Mouse (Mus musculus): ENCODE measurements around the gene Fam117b. TPM values are rescaled to one million over a fixed set of nuclear protein-coding genes. Genes with fewer than 3 reads are reported as not detected.

Gene Fam117b
- polyA plus RNA-seq, 1 experiment: 19.8 TPM

DNA sequence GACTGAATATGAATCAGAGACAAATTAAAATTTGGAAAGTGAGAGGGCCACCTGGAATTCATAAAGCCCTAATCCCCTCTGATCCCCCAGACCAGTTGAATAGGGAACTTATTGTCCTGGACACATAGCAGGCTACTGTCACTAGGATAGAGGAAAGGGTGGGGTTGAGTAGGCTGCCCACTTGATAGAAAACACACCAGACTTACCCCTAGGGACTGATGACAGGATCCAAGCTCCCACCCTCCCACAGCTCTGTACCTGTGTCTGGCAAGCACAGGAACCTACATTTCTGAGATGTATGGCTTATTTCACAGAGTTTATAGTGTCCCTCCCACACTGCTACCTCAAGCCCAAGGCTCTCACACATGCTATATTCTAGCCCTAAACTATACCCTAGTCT lies 24.8 kb upstream of the Fam117b start:
- H3K36me3 ChIP-seq (ENCODE audit: control insufficient read depth, insufficient read depth, low read length, poor library complexity, severe bottlenecking): no peaks in the 10 kb centered on the region
- H3K9me3 ChIP-seq (replicated peaks; ENCODE audit: control insufficient read depth, insufficient read depth, low read length, poor library complexity, severe bottlenecking): no peaks in the 10 kb centered on the region
- H3K4me1 ChIP-seq (ENCODE audit: control insufficient read depth, insufficient read depth, low read length): no peaks in the 10 kb centered on the region
- no peak overlapping the region for H3K4me3 ChIP-seq (ENCODE audit: low read depth, low read length)
- no peak for TF ChIP-seq POLR2A (IDR thresholded peaks at IDR 0.05; ENCODE audit: insufficient read depth, low read length)
- no peak for TF ChIP-seq EP300 (IDR thresholded peaks at IDR 0.05; ENCODE audit: insufficient read depth, low read depth, low read length)
- TF ChIP-seq CTCF (IDR thresholded peaks at IDR 0.05; ENCODE audit: low read depth, low read length): no peak
- no peak overlapping the region for H3K27ac ChIP-seq (ENCODE audit: insufficient read depth, low read length)
- no peak overlapping the region for H3K9ac ChIP-seq (ENCODE audit: low read depth, poor library complexity, severe bottlenecking)
- H3K27me3 ChIP-seq (ENCODE audit: control insufficient read depth, insufficient read depth, low read length, poor library complexity, severe bottlenecking): no peaks in the 10 kb centered on the region

DNA sequence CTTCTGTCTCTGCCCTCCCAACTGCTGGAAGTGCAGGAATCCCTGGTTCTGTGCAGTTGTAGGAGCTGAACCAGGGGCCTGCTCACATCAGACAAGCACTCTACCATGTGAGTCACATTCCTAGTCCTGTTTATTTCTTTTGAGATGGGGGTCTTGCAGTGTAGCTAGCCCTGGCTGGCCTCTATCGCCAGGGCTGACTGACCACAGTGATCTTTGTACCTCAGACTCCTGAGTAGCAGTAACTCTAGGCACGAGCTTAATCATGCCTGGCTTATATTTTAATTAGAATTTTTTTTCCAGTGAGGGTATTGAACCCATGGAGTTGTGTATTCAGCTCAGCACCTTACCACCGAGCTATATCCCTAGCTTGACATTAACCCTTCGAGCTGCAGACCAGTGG lies 21.6 kb upstream of the Fam117b start:
- no peak overlapping the region for H3K4me3 ChIP-seq (ENCODE audit: low read depth, low read length)
- no peaks in the 10 kb centered on the region for H3K4me1 ChIP-seq (ENCODE audit: control insufficient read depth, insufficient read depth, low read length)
- H3K27ac ChIP-seq (ENCODE audit: insufficient read depth, low read length): no peak overlapping the region
- no peaks in the 10 kb centered on the region for H3K36me3 ChIP-seq (ENCODE audit: control insufficient read depth, insufficient read depth, low read length, poor library complexity, severe bottlenecking)
- no peaks in the 10 kb centered on the region for H3K27me3 ChIP-seq (ENCODE audit: control insufficient read depth, insufficient read depth, low read length, poor library complexity, severe bottlenecking)
- no peak for TF ChIP-seq CTCF (IDR thresholded peaks at IDR 0.05; ENCODE audit: low read depth, low read length)
- no peak for TF ChIP-seq POLR2A (IDR thresholded peaks at IDR 0.05; ENCODE audit: insufficient read depth, low read length)
- no peak for TF ChIP-seq EP300 (IDR thresholded peaks at IDR 0.05; ENCODE audit: insufficient read depth, low read depth, low read length)
- H3K9me3 ChIP-seq (replicated peaks; ENCODE audit: control insufficient read depth, insufficient read depth, low read length, poor library complexity, severe bottlenecking): no peaks in the 10 kb centered on the region
- no peak overlapping the region for H3K9ac ChIP-seq (ENCODE audit: low read depth, poor library complexity, severe bottlenecking)

- Histone ChIP-seq H3K27ac (ENCODE audit: insufficient read depth, low read length) (no peak overlapping the region), H3K9ac (ENCODE audit: low read depth, poor library complexity, severe bottlenecking) (no peak overlapping the region), H3K27me3 (ENCODE audit: control insufficient read depth, insufficient read depth, low read length, poor library complexity, severe bottlenecking) (no peaks in the 10 kb centered on the region), H3K4me3 (ENCODE audit: low read depth, low read length) (no peak overlapping the region), H3K4me1 (ENCODE audit: control insufficient read depth, insufficient read depth, low read length) (no peaks in the 10 kb centered on the region), H3K9me3 (replicated peaks; ENCODE audit: control insufficient read depth, insufficient read depth, low read length, poor library complexity, severe bottlenecking) (no peaks in the 10 kb centered on the region), H3K36me3 (ENCODE audit: control insufficient read depth, insufficient read depth, low read length, poor library complexity, severe bottlenecking) (no peaks in the 10 kb centered on the region)
- TF ChIP-seq CTCF (IDR thresholded peaks at IDR 0.05; ENCODE audit: low read depth, low read length) (no peak), POLR2A (IDR thresholded peaks at IDR 0.05; ENCODE audit: insufficient read depth, low read length) (no peak), EP300 (IDR thresholded peaks at IDR 0.05; ENCODE audit: insufficient read depth, low read depth, low read length) (no peak)
Measured at GRCm38 (mm10) chr1:59892777-59893176, 20.0 kb upstream of the Fam117b start.

DNA sequence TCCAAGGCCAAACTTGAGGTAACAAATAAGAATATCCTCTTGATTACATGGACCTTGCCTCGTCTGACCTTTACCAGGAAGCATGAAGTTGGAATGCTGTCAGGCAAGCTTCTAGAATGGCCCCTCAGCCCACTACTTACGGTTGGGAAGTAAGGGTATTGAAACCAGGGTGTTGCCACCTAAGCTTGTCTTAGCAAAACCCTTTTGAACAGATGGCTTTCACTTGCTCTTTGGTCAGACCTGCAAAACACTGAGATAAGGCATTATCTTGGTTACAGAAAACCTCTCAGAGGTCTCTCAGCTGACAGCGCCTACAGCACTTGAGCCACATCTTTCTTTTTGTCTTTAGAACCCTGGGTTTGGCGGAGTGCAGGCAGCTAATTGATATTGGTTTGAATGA lies 18.8 kb upstream of the Fam117b start:
- Histone ChIP-seq H3K9me3 (replicated peaks; ENCODE audit: control insufficient read depth, insufficient read depth, low read length, poor library complexity, severe bottlenecking) (no peaks in the 10 kb centered on the region), H3K9ac (ENCODE audit: low read depth, poor library complexity, severe bottlenecking) (no peak overlapping the region), H3K4me1 (ENCODE audit: control insufficient read depth, insufficient read depth, low read length) (no peaks in the 10 kb centered on the region), H3K36me3 (ENCODE audit: control insufficient read depth, insufficient read depth, low read length, poor library complexity, severe bottlenecking) (no peaks in the 10 kb centered on the region), H3K27me3 (ENCODE audit: control insufficient read depth, insufficient read depth, low read length, poor library complexity, severe bottlenecking) (no peaks in the 10 kb centered on the region), H3K4me3 (ENCODE audit: low read depth, low read length) (no peak overlapping the region), H3K27ac (ENCODE audit: insufficient read depth, low read length) (no peak overlapping the region)
- TF ChIP-seq CTCF (IDR thresholded peaks at IDR 0.05; ENCODE audit: low read depth, low read length): no peak
- no peak for TF ChIP-seq EP300 (IDR thresholded peaks at IDR 0.05; ENCODE audit: insufficient read depth, low read depth, low read length)
- TF ChIP-seq POLR2A (IDR thresholded peaks at IDR 0.05; ENCODE audit: insufficient read depth, low read length): no peak

DNA sequence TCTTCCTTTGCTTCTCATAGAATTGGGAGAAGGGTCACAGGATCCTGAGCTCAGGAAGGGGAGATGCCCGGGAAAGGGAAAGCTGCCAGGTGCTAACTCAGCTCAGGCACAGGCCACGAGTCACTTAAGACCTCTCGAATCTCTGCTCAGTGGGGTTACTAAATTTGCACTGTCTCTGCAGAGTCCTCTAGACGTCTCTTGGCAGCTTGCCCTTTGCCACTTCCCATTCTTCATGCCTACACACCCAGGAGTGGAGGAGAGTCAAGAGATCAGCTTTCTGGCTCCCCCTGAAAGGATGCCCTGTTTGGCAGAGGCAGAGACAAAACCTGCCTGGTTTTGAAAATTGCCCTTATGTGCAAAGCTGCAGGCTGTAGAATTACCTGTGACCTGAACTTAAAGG lies 17.4 kb upstream of the Fam117b start:
- TF ChIP-seq EP300 (IDR thresholded peaks at IDR 0.05; ENCODE audit: insufficient read depth, low read depth, low read length) (no peak), CTCF (IDR thresholded peaks at IDR 0.05; ENCODE audit: low read depth, low read length) (no peak), POLR2A (IDR thresholded peaks at IDR 0.05; ENCODE audit: insufficient read depth, low read length) (no peak)
- Histone ChIP-seq H3K36me3 (ENCODE audit: control insufficient read depth, insufficient read depth, low read length, poor library complexity, severe bottlenecking) (no peaks in the 10 kb centered on the region), H3K4me1 (ENCODE audit: control insufficient read depth, insufficient read depth, low read length) (no peaks in the 10 kb centered on the region)

GRCm38 (mm10) chr1:59897147-59897798 lies 15.5 kb upstream of the Fam117b start:
- Histone ChIP-seq H3K36me3 (ENCODE audit: control insufficient read depth, insufficient read depth, low read length, poor library complexity, severe bottlenecking) (no peaks in the 10 kb centered on the region), H3K9me3 (replicated peaks; ENCODE audit: control insufficient read depth, insufficient read depth, low read length, poor library complexity, severe bottlenecking) (no peaks in the 10 kb centered on the region), H3K27ac (ENCODE audit: insufficient read depth, low read length) (no peak overlapping the region)

More for the DNA sequence above, 17.4 kb upstream of the Fam117b start:
- Histone ChIP-seq H3K27me3 (ENCODE audit: control insufficient read depth, insufficient read depth, low read length, poor library complexity, severe bottlenecking) (no peaks in the 10 kb centered on the region), H3K9me3 (replicated peaks; ENCODE audit: control insufficient read depth, insufficient read depth, low read length, poor library complexity, severe bottlenecking) (no peaks in the 10 kb centered on the region), H3K27ac (ENCODE audit: insufficient read depth, low read length) (no peak overlapping the region), H3K9ac (ENCODE audit: low read depth, poor library complexity, severe bottlenecking) (no peak overlapping the region), H3K4me3 (ENCODE audit: low read depth, low read length) (no peak overlapping the region)

More at GRCm38 (mm10) chr1:59897147-59897798, 15.5 kb upstream of the Fam117b start:
- H3K9ac ChIP-seq (ENCODE audit: low read depth, poor library complexity, severe bottlenecking): no peak overlapping the region
- H3K27me3 ChIP-seq (ENCODE audit: control insufficient read depth, insufficient read depth, low read length, poor library complexity, severe bottlenecking): no peaks in the 10 kb centered on the region
- no peak overlapping the region for H3K4me3 ChIP-seq (ENCODE audit: low read depth, low read length)
- TF ChIP-seq POLR2A (IDR thresholded peaks at IDR 0.05; ENCODE audit: insufficient read depth, low read length) (no peak), CTCF (IDR thresholded peaks at IDR 0.05; ENCODE audit: low read depth, low read length) (no peak), EP300 (IDR thresholded peaks at IDR 0.05; ENCODE audit: insufficient read depth, low read depth, low read length) (no peak)
- H3K4me1 ChIP-seq (ENCODE audit: control insufficient read depth, insufficient read depth, low read length): no peaks in the 10 kb centered on the region
